Mouse (Mus musculus) spleen, adult 2 months (tissue): ENCODE measurements around the gene 2310034G01Rik.

ENCODE experiments used
- CTCF ChIP-seq: fragments of 200-500 bp; IDR thresholded peaks from 2 replicates; pipeline ENCODE4 v1.5.1; 2011; ENCODE audit warnings: mild to moderate bottlenecking, inconsistent platforms; ENCODE audit not compliant: insufficient read depth, insufficient read length, insufficient replicate concordance; ENCODE audit errors: extremely low read depth
- POLR2A ChIP-seq: fragments of 200-500 bp; IDR thresholded peaks from 2 replicates; pipeline ENCODE4 v1.6.1; 2011; ENCODE audit warnings: low read depth, low read length, inconsistent platforms

- TF ChIP-seq POLR2A, result no peak
- TF ChIP-seq CTCF, result no peak
Observed at GRCm38 (mm10) chr19:46339287-46339971, 10.7 kb downstream of the 2310034G01Rik start.
